Mouse (Mus musculus) embryonic facial prominence, embryonic 11.5 days (tissue): Measurements from ENCODE around the gene Eno2. TPM values are rescaled to one million over a fixed set of nuclear protein-coding genes. Genes with fewer than 3 reads are reported as not detected.

ENCODE experiments used
- ATAC-seq: fragments of 200-750 bp; cut with Nextera tagmentation; replicated peaks from 2 replicates; pipeline ENCODE4 v1.8.0; 2017; ENCODE audit warnings: low read depth; ENCODE audit not compliant: insufficient number of reproducible peaks, low FRiP score, low TSS enrichment
- DNase-seq: peaks from one replicate; pipeline ENCODE4 v3.0.0-alpha.2; 2015; ENCODE audit warnings: low spot score
- H3K27ac ChIP-seq: fragments of 300-500 bp; sonication (generic); replicated peaks from 2 replicates; pipeline ENCODE4 v1.5.1; 2014; ENCODE audit warnings: mild to moderate bottlenecking, low read depth, low read length, control low read depth
- H3K27me3 ChIP-seq: fragments of 300-500 bp; sonication (generic); 2 replicates; pipeline ENCODE4 v1.6.1; 2014; ENCODE audit warnings: mild to moderate bottlenecking, low read length, moderate library complexity, mixed read lengths; ENCODE audit not compliant: control insufficient read depth, insufficient read depth
- H3K36me3 ChIP-seq: fragments of 300-500 bp; sonication (generic); replicated peaks from 2 replicates; pipeline ENCODE4 v1.6.1; 2014; ENCODE audit warnings: low read depth, mild to moderate bottlenecking, low read length, moderate library complexity, mixed read lengths; ENCODE audit not compliant: control insufficient read depth, insufficient read depth
- H3K4me1 ChIP-seq: fragments of 300-500 bp; sonication (generic); 2 replicates; pipeline ENCODE4 v1.6.1; 2014; ENCODE audit warnings: low read length, mixed read lengths; ENCODE audit not compliant: control insufficient read depth, insufficient read depth
- H3K4me2 ChIP-seq: fragments of 300-500 bp; sonication (generic); 2 replicates; pipeline ENCODE4 v1.6.1; 2014; ENCODE audit warnings: low read depth, mild to moderate bottlenecking, control low read depth, low read length, moderate library complexity
- H3K4me3 ChIP-seq: fragments of 300-500 bp; sonication (generic); 2 replicates; pipeline ENCODE4 v1.5.1; 2014; ENCODE audit warnings: low read depth, low read length, control low read depth
- H3K9ac ChIP-seq: fragments of 300-500 bp; sonication (generic); replicated peaks from 2 replicates; pipeline ENCODE4 v1.6.1; 2014; ENCODE audit warnings: mild to moderate bottlenecking, control low read depth, low read length
- H3K9me3 ChIP-seq: fragments of 300-500 bp; sonication (generic); replicated peaks from 2 replicates; pipeline ENCODE4 v1.6.1; 2016; ENCODE audit warnings: mild to moderate bottlenecking, low read length, inconsistent platforms, mixed read lengths; ENCODE audit not compliant: control insufficient read depth
- WGBS: fragments of 180-500 bp; shearing (Covaris S2); extraction: QIAGEN DNeasy Blood & Tissue Kit; methylation state at CpG from one replicate; pipeline ENCODE4 v1.1.7; 2014; 5-methylcytosine and 5-hydroxymethylcytosine counted together
- polyA plus RNA-seq: library from polyadenylated mRNA; unstranded; fragments of >200 nt; fragmentation: Nextera tagmentation; extraction: Ambion mirVana; gene quantifications from 2 replicates; pipeline ENCODE4 v1.2.1, GENCODE M21; 2014

The Eno2 gene
- polyA plus RNA-seq, 1 experiment from 2014 or later = 4.3 TPM

DNA sequence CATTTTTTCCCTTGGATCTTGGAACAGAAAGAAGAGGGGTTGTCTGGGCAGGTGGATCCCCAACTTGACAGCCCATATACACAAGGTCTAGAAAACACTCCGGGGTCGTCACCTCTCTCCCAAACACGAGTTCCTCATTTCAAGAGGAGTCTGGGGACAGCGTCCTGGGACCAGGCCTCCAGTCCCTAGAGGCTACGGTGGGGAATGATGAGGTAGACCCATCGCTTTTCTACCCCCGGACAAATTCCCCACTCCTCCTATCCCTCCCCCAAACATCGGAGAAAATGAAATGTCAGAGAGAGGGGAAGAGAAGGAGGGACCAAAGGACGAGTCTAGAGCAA is 799 bp downstream of the Eno2 start:
- no peak overlapping the region for H3K27ac ChIP-seq
- DNase-seq (no peak), ATAC-seq (0 out of 2 replicates have a peak, but pooled peaks have one; percentile 17)
- no peaks in the 10 kb centered on the region for H3K9me3 ChIP-seq
- peak overlapping the region; percentile 88 for H3K4me2 ChIP-seq
- peaks cover 4% of the 10 kb centered on the region for H3K4me1 ChIP-seq
- peaks cover 3% of the 10 kb centered on the region; the same call in 1 of the 2 replicates for H3K27me3 ChIP-seq
- no peaks in the 10 kb centered on the region for H3K36me3 ChIP-seq
- peak overlapping the region; percentile 44 for H3K4me3 ChIP-seq
- 2% methylated on average over 9 of the region's 9 CpGs for WGBS
- H3K9ac ChIP-seq = no peak overlapping the region

- Histone ChIP-seq H3K4me2 (peak overlapping the region; percentile 88), H3K27ac (no peak overlapping the region), H3K9me3 (no peaks in the 10 kb centered on the region), H3K27me3 (peaks cover 3% of the 10 kb centered on the region; the same call in 1 of the 2 replicates), H3K4me3 (peak overlapping the region; percentile 9; the same call in 1 of the 2 replicates), H3K4me1 (peaks cover 4% of the 10 kb centered on the region), H3K36me3 (no peaks in the 10 kb centered on the region), H3K9ac (no peak overlapping the region)
- DNase-seq (no peak), ATAC-seq (peak; percentile 41; the same call in 1 of the 2 replicates)
- WGBS = 25% methylated on average over 19 of the region's 19 CpGs
These were observed 1.4 kb downstream of the Eno2 start for GRCm38 (mm10) chr6:124767920-124768703.

DNA sequence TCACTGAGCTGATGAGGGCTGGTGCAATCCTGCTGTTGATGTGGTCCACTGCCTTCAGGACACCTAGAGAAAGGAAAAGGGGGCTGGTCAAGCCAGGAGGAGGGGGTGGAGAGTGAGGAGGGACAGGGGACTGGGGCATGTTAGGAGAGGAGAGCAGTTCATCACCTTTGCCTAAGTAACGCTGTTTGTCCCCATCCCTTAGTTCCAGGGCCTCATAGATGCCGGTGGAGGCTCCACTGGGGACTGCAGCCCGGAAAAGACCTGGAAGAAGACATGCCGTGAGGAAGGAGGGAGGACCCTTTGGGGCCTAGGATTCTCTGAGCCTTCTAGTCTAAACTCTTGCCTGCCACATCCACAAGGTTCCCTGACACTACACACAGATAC is 1.9 kb downstream of the Eno2 start:
- Histone ChIP-seq H3K36me3 (no peaks in the 10 kb centered on the region), H3K27me3 (peaks cover 3% of the 10 kb centered on the region; the same call in 1 of the 2 replicates), H3K4me1 (peaks cover 4% of the 10 kb centered on the region), H3K9ac (no peak overlapping the region), H3K9me3 (no peaks in the 10 kb centered on the region), H3K27ac (no peak overlapping the region), H3K4me3 (no peak overlapping the region), H3K4me2 (no peak overlapping the region)
- no peak for DNase-seq
- 28% methylated on average over 4 of the region's 4 CpGs for WGBS
- ATAC-seq = no peak

DNA sequence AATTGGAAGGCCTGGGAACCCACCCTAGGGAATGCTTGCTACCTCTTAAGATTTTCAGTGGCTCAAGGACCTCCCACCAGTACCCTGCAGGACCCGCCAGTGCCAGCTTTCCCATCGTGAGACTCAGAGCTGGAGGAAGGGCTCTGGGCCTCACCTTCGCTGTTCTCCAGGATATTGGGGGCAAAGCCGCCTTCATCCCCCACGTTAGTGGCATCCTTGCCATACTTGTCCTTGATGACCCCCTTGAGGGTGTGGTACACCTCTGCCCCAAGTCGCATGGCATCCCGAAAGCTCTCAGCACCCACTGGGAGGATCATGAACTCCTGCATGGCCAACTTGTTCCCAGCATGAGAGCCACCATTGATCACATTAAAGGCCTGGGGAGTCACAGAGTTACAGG is 3.5 kb downstream of the Eno2 start:
- Histone ChIP-seq H3K9me3 (no peaks in the 10 kb centered on the region), H3K27me3 (peaks cover 3% of the 10 kb centered on the region; the same call in 1 of the 2 replicates), H3K36me3 (no peaks in the 10 kb centered on the region), H3K4me1 (peaks cover 4% of the 10 kb centered on the region), H3K4me2 (no peak overlapping the region), H3K27ac (no peak overlapping the region), H3K9ac (no peak overlapping the region), H3K4me3 (no peak overlapping the region)
- 88% methylated on average over 7 of the region's 7 CpGs for WGBS
- ATAC-seq (no peak), DNase-seq (no peak)

DNA sequence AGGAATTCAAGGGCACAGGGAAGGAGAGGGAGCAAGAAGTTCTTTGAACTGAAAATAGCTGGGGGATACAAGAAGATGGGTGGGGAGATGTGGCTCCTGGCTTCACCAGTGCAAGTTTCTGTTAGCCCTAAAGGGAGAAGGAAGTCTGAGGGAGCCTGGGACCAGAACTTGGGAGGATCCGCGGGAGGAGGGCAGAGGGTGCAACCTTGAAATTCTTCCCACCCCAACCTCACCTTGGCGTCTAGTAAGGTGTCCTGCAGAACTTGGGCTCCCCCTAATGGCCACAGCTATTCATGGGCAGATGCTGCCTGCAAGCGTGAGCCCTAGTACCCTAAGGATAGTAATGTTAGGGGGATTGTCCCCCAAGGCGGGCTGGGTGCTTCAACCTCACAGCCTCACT is 10.2 kb downstream of the Eno2 start:
- Histone ChIP-seq H3K4me1 (peaks cover 6% of the 10 kb centered on the region; the same call in 1 of the 2 replicates), H3K27me3 (no peaks in the 10 kb centered on the region), H3K36me3 (no peaks in the 10 kb centered on the region), H3K4me3 (no peak overlapping the region), H3K9me3 (no peaks in the 10 kb centered on the region), H3K27ac (peak overlapping the region; percentile 96; the same call in 1 of the 2 replicates), H3K4me2 (peak overlapping the region; percentile 1; the same call in 1 of the 2 replicates), H3K9ac (peak overlapping the region; percentile 1)
- DNase-seq (peak; percentile 89), ATAC-seq (no peak)
- WGBS = 1% methylated on average over 5 of the region's 5 CpGs

DNA sequence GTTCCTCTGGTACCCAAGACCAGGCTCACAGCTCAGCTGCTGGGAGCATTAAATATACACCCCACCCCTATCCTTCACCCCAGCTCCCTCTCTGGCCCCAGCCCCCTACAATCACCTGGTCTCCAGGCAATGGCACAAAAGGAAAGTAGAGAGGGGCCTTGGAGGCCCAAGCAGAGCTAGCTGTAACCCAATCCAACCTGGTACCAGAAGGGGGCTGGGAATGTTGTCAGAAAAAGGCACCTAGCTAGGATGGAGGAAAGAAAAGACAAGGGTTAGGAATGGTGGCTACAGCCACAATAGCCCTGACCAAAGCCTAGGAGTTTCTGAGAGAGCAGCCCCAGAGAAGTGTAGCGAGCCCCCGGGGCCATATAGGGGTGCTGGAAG is 10.6 kb downstream of the Eno2 start:
- H3K4me2 ChIP-seq = peak overlapping the region; percentile 60
- no peaks in the 10 kb centered on the region for H3K36me3 ChIP-seq
- no peak overlapping the region for H3K4me3 ChIP-seq
- H3K27ac ChIP-seq = peak overlapping the region; percentile 96
- H3K4me1 ChIP-seq = peaks cover 6% of the 10 kb centered on the region; the same call in 1 of the 2 replicates
- ATAC-seq = no peak
- DNase-seq = no peak
- no peaks in the 10 kb centered on the region for H3K27me3 ChIP-seq
- 66% methylated on average over 2 of the region's 2 CpGs for WGBS
- peak overlapping the region; percentile 1 for H3K9ac ChIP-seq
- H3K9me3 ChIP-seq = no peaks in the 10 kb centered on the region

GRCm38 (mm10) chr6:124757909-124758848 is 11.3 kb downstream of the Eno2 start:
- DNase-seq (peak; percentile 66), ATAC-seq (no peak)
- peak overlapping the region; percentile 60 for H3K4me2 ChIP-seq
- no peaks in the 10 kb centered on the region for H3K36me3 ChIP-seq
- peak overlapping the region; percentile 96 for H3K27ac ChIP-seq
- H3K4me1 ChIP-seq = peaks cover 6% of the 10 kb centered on the region; the same call in 1 of the 2 replicates
- H3K27me3 ChIP-seq = no peaks in the 10 kb centered on the region
- no peaks in the 10 kb centered on the region for H3K9me3 ChIP-seq
- peak overlapping the region; percentile 95 for H3K9ac ChIP-seq
- 22% methylated on average over 5 of the region's 5 CpGs for WGBS
- peak overlapping the region; percentile 78 for H3K4me3 ChIP-seq
